Mouse (Mus musculus) midbrain, embryonic 11.5 days (tissue): ENCODE results near the gene Ubiad1. TPM values are rescaled to one million over a fixed set of nuclear protein-coding genes. Genes with fewer than 3 reads are reported as not detected.

Experiments
- ATAC-seq: fragments of 200-750 bp; cut with Nextera tagmentation; 2 replicates; pipeline ENCODE4 v1.8.0; 2017; ENCODE audit warnings: moderate TSS enrichment, moderate library complexity; ENCODE audit not compliant: low FRiP score
- DNase-seq: peaks from one replicate; pipeline ENCODE4 v3.0.0; 2015; ENCODE audit warnings: low spot score; ENCODE audit errors: missing footprints
- H3K27ac ChIP-seq: fragments of 300-500 bp; sonication (generic); 2 replicates; pipeline ENCODE4 v1.5.1; 2014; ENCODE audit warnings: low read depth, low read length
- H3K27me3 ChIP-seq: fragments of 300-500 bp; sonication (generic); 2 replicates; pipeline ENCODE4 v1.6.1; 2014; ENCODE audit warnings: mild to moderate bottlenecking, low read length, moderate library complexity, mixed read lengths; ENCODE audit not compliant: control insufficient read depth, insufficient read depth
- H3K36me3 ChIP-seq: fragments of 300-500 bp; sonication (generic); 2 replicates; pipeline ENCODE4 v1.6.1; 2014; ENCODE audit warnings: mild to moderate bottlenecking, low read length, moderate library complexity, mixed read lengths; ENCODE audit not compliant: control insufficient read depth, insufficient read depth
- H3K4me1 ChIP-seq: fragments of 300-500 bp; sonication (generic); 2 replicates; pipeline ENCODE4 v1.6.1; 2014; ENCODE audit warnings: low read length; ENCODE audit not compliant: control insufficient read depth, insufficient read depth
- H3K4me2 ChIP-seq: fragments of 300-500 bp; sonication (generic); 2 replicates; pipeline ENCODE4 v1.6.1; 2014; ENCODE audit warnings: mild to moderate bottlenecking, moderate library complexity
- H3K4me3 ChIP-seq: fragments of 300-500 bp; sonication (generic); 2 replicates; pipeline ENCODE4 v1.5.1; 2014; ENCODE audit warnings: low read depth, low read length
- H3K9ac ChIP-seq: fragments of 300-500 bp; sonication (generic); 2 replicates; pipeline ENCODE4 v1.6.1; 2014; ENCODE audit warnings: low read length
- H3K9me3 ChIP-seq: fragments of 300-500 bp; sonication (generic); 2 replicates; pipeline ENCODE4 v1.6.1; 2016; ENCODE audit warnings: low read length; ENCODE audit not compliant: control insufficient read depth
- WGBS: fragments of 180-500 bp; shearing (Covaris S2); extraction: QIAGEN DNeasy Blood & Tissue Kit; methylation state at CpG from one replicate; pipeline ENCODE4 v1.1.7; 2014; 5-methylcytosine and 5-hydroxymethylcytosine counted together
- polyA plus RNA-seq: library from polyadenylated mRNA; unstranded; fragments of >200 nt; fragmentation: Nextera tagmentation; extraction: Ambion mirVana; gene quantifications from 2 replicates; pipeline ENCODE4 v1.2.1, GENCODE M21; 2014

The Ubiad1 gene
- polyA plus RNA-seq, 1 experiment from 2014 or later: 15.5 TPM

- H3K4me2 ChIP-seq: no peak overlapping the region
- no peaks in the 10 kb centered on the region for H3K9me3 ChIP-seq
- no peak overlapping the region for H3K9ac ChIP-seq
- no peak for DNase-seq
- H3K36me3 ChIP-seq: no peaks in the 10 kb centered on the region
- peaks cover 3% of the 10 kb centered on the region; the same call in 1 of the 2 replicates for H3K4me1 ChIP-seq
- no peak overlapping the region for H3K4me3 ChIP-seq
- ATAC-seq: no peak
- WGBS: 86% methylated on average over 10 of the region's 10 CpGs
- no peak overlapping the region for H3K27ac ChIP-seq
- no peaks in the 10 kb centered on the region for H3K27me3 ChIP-seq
These were observed 17.4 kb downstream of the Ubiad1 start for GRCm38 (mm10) chr4:148426950-148427850.

- peaks cover 22% of the 10 kb centered on the region for H3K4me1 ChIP-seq
- H3K27me3 ChIP-seq: peaks cover 6% of the 10 kb centered on the region; the same call in 1 of the 2 replicates
- 29% methylated on average over 6 of the region's 6 CpGs for WGBS
- no peaks in the 10 kb centered on the region for H3K36me3 ChIP-seq
- no peak overlapping the region for H3K4me3 ChIP-seq
- H3K27ac ChIP-seq: no peak overlapping the region
- H3K4me2 ChIP-seq: no peak overlapping the region
- no peak overlapping the region for H3K9ac ChIP-seq
- DNase-seq (peak; percentile 89), ATAC-seq (no peak)
- no peaks in the 10 kb centered on the region for H3K9me3 ChIP-seq
These were observed 27.0 kb downstream of the Ubiad1 start for GRCm38 (mm10) chr4:148417559-148417958.

- no peak overlapping the region for H3K4me3 ChIP-seq
- H3K4me2 ChIP-seq: no peak overlapping the region
- WGBS: 16% methylated on average over 11 of the region's 11 CpGs
- H3K4me1 ChIP-seq: peaks cover 22% of the 10 kb centered on the region
- no peaks in the 10 kb centered on the region for H3K9me3 ChIP-seq
- no peak overlapping the region for H3K9ac ChIP-seq
- peaks cover 6% of the 10 kb centered on the region; the same call in 1 of the 2 replicates for H3K27me3 ChIP-seq
- ATAC-seq (peak; percentile 61), DNase-seq (peak; percentile 90)
- H3K27ac ChIP-seq: no peak overlapping the region
- H3K36me3 ChIP-seq: no peaks in the 10 kb centered on the region
These were observed 27.5 kb downstream of the Ubiad1 start for GRCm38 (mm10) chr4:148417074-148417526.

- ATAC-seq (no peak), DNase-seq (no peak)
- H3K4me1 ChIP-seq: peaks cover 22% of the 10 kb centered on the region
- H3K4me3 ChIP-seq: no peak overlapping the region
- H3K9me3 ChIP-seq: no peaks in the 10 kb centered on the region
- no peak overlapping the region for H3K27ac ChIP-seq
- no peaks in the 10 kb centered on the region for H3K36me3 ChIP-seq
- no peak overlapping the region for H3K4me2 ChIP-seq
- 19% methylated on average over 16 of the region's 16 CpGs for WGBS
- H3K27me3 ChIP-seq: peaks cover 6% of the 10 kb centered on the region; the same call in 1 of the 2 replicates
- no peak overlapping the region for H3K9ac ChIP-seq
These were observed 29.0 kb downstream of the Ubiad1 start for GRCm38 (mm10) chr4:148415575-148415974.

- Histone ChIP-seq H3K4me2 (no peak overlapping the region), H3K27ac (no peak overlapping the region)
These were observed 36.2 kb downstream of the Ubiad1 start for GRCm38 (mm10) chr4:148408256-148408975.

GRCm38 (mm10) chr4:148405255-148405788 lies 39.2 kb downstream of the Ubiad1 start:
- ATAC-seq (peak; percentile 73), DNase-seq (peak; percentile 93)
- no peak overlapping the region for H3K4me3 ChIP-seq
- H3K27ac ChIP-seq: no peak overlapping the region
- peak overlapping the region; percentile 8 for H3K4me2 ChIP-seq
- no peaks in the 10 kb centered on the region for H3K9me3 ChIP-seq
- 14% methylated on average over 13 of the region's 13 CpGs for WGBS
- peaks cover 3% of the 10 kb centered on the region; the same call in 1 of the 2 replicates for H3K27me3 ChIP-seq
- peaks cover 26% of the 10 kb centered on the region for H3K4me1 ChIP-seq
- 0 out of 2 replicates have a peak overlapping the region, but pooled peaks have one; percentile 14 for H3K9ac ChIP-seq
- H3K36me3 ChIP-seq: no peaks in the 10 kb centered on the region

More at GRCm38 (mm10) chr4:148408256-148408975, 36.2 kb downstream of the Ubiad1 start:
- Histone ChIP-seq H3K27me3 (peaks cover 3% of the 10 kb centered on the region; the same call in 1 of the 2 replicates), H3K9ac (no peak overlapping the region), H3K36me3 (no peaks in the 10 kb centered on the region), H3K9me3 (no peaks in the 10 kb centered on the region), H3K4me1 (peaks cover 23% of the 10 kb centered on the region), H3K4me3 (no peak overlapping the region)
- WGBS: 84% methylated on average over 10 of the region's 10 CpGs
- ATAC-seq: no peak
- DNase-seq: no peak

GRCm38 (mm10) chr4:148404748-148405147 lies 39.8 kb downstream of the Ubiad1 start:
- WGBS: 8% methylated on average over 11 of the region's 11 CpGs
- no peak overlapping the region for H3K27ac ChIP-seq

GRCm38 (mm10) chr4:148403402-148403801 lies 41.2 kb downstream of the Ubiad1 start:
- 18% methylated on average over 12 of the region's 12 CpGs for WGBS
- no peak overlapping the region for H3K9ac ChIP-seq
- no peak overlapping the region for H3K4me2 ChIP-seq
- H3K27ac ChIP-seq: no peak overlapping the region
- H3K4me3 ChIP-seq: no peak overlapping the region
- DNase-seq: peak; percentile 90
- peaks cover 3% of the 10 kb centered on the region; the same call in 1 of the 2 replicates for H3K27me3 ChIP-seq
- H3K9me3 ChIP-seq: no peaks in the 10 kb centered on the region
- peaks cover 26% of the 10 kb centered on the region for H3K4me1 ChIP-seq
- H3K36me3 ChIP-seq: no peaks in the 10 kb centered on the region
- ATAC-seq: no peak

More at GRCm38 (mm10) chr4:148404748-148405147, 39.8 kb downstream of the Ubiad1 start:
- Histone ChIP-seq H3K4me3 (no peak overlapping the region), H3K9me3 (no peaks in the 10 kb centered on the region), H3K4me2 (peak overlapping the region; percentile 8; the same call in 1 of the 2 replicates), H3K36me3 (no peaks in the 10 kb centered on the region), H3K4me1 (peaks cover 26% of the 10 kb centered on the region), H3K27me3 (peaks cover 3% of the 10 kb centered on the region; the same call in 1 of the 2 replicates), H3K9ac (no peak overlapping the region)
- DNase-seq (peak; percentile 90), ATAC-seq (peak; percentile 6; the same call in 1 of the 2 replicates)
